Mouse (Mus musculus) MEL (cell line): Measurements from ENCODE around the gene Nexn.

Experiments
- CTCF ChIP-seq, 3 experiments: IDR thresholded peaks in 2 of 3; conservative IDR thresholded peaks in 1 of 3; 2 replicates each; pipeline ENCODE4 v1.5.1; 2011 to 2012; ENCODE audit warnings: low read length in 3 of 3, low read depth in 2 of 3, mild to moderate bottlenecking in 2 of 3, improper control_type of control experiment in 1 of 3, inconsistent platforms in 1 of 3, mixed read lengths in 1 of 3, moderate library complexity in 1 of 3; ENCODE audit not compliant: control insufficient read depth in 1 of 3, insufficient read depth in 1 of 3, poor library complexity in 1 of 3, severe bottlenecking in 1 of 3
- E2F4 ChIP-seq: IDR thresholded peaks from 2 replicates; pipeline ENCODE4 v1.6.1; 2011; ENCODE audit warnings: low read depth, low read length, improper control_type of control experiment, borderline replicate concordance
- EP300 ChIP-seq, 2 experiments: IDR thresholded peaks; 2 replicates each; pipeline ENCODE4 v1.6.1; 2011; ENCODE audit warnings: improper control_type of control experiment in 2 of 2, low read length in 2 of 2, low read depth in 1 of 2, mild to moderate bottlenecking in 1 of 2
- ETS1 ChIP-seq: IDR thresholded peaks from 2 replicates; pipeline ENCODE4 v1.6.1; 2012; ENCODE audit warnings: low read depth, mild to moderate bottlenecking, inconsistent platforms, low read length, improper control_type of control experiment, moderate library complexity
- MAFK ChIP-seq: IDR thresholded peaks from 2 replicates; pipeline ENCODE4 v1.6.1; 2011; ENCODE audit warnings: low read depth, mild to moderate bottlenecking, low read length, improper control_type of control experiment, borderline replicate concordance
- MAX ChIP-seq: IDR thresholded peaks from 2 replicates; pipeline ENCODE4 v1.6.1; 2011; ENCODE audit warnings: low read length, improper control_type of control experiment
- MXI1 ChIP-seq: IDR thresholded peaks from 2 replicates; pipeline ENCODE4 v1.6.1; 2011; ENCODE audit warnings: mild to moderate bottlenecking, low read depth, low read length, improper control_type of control experiment
- POLR2A ChIP-seq, 2 experiments: IDR thresholded peaks; 2 replicates each; pipeline ENCODE4 v1.6.1; 2011 to 2012; ENCODE audit warnings: low read length in 2 of 2, mild to moderate bottlenecking in 2 of 2, control low read depth in 1 of 2, improper control_type of control experiment in 1 of 2, low read depth in 1 of 2, moderate library complexity in 1 of 2; ENCODE audit not compliant: control insufficient read depth in 1 of 2, insufficient read depth in 1 of 2, poor library complexity in 1 of 2
- POLR2AphosphoS2 ChIP-seq: IDR thresholded peaks from 2 replicates; pipeline ENCODE4 v1.6.1; 2011; ENCODE audit warnings: low read length, improper control_type of control experiment
- RCOR1 ChIP-seq: IDR thresholded peaks from 2 replicates; pipeline ENCODE4 v1.6.1; 2012; ENCODE audit warnings: low read depth, mild to moderate bottlenecking, inconsistent platforms, low read length, improper control_type of control experiment
- TAL1 ChIP-seq: IDR thresholded peaks from 2 replicates; pipeline ENCODE4 v1.6.1; 2012; ENCODE audit warnings: mild to moderate bottlenecking, inconsistent platforms, low read length, moderate library complexity, mixed read lengths
- USF1 ChIP-seq: IDR thresholded peaks from 2 replicates; pipeline ENCODE4 v1.6.1; 2014; ENCODE audit warnings: low read depth, mild to moderate bottlenecking, inconsistent platforms, low read length, improper control_type of control experiment, moderate library complexity
- USF2 ChIP-seq, 2 experiments: IDR thresholded peaks; 2 replicates each; pipeline ENCODE4 v1.6.1; 2011 to 2012; ENCODE audit warnings: improper control_type of control experiment in 2 of 2, low read length in 2 of 2, borderline replicate concordance in 1 of 2, inconsistent platforms in 1 of 2, low read depth in 1 of 2, mild to moderate bottlenecking in 1 of 2; ENCODE audit not compliant: insufficient read depth in 1 of 2
- ZC3H11A ChIP-seq: IDR thresholded peaks from 2 replicates; pipeline ENCODE4 v1.6.1; 2012; ENCODE audit warnings: low read depth, mild to moderate bottlenecking, inconsistent platforms, low read length, improper control_type of control experiment

- no peak for TF ChIP-seq MXI1
- TF ChIP-seq ETS1: no peak
- TF ChIP-seq POLR2A (IDR thresholded peaks at IDR 0.05; ENCODE audit: control insufficient read depth in 1 of 2, insufficient read depth in 1 of 2, low read depth in 1 of 2, low read length in 2 of 2, poor library complexity in 1 of 2): no peak
- TF ChIP-seq CTCF (IDR thresholded peaks at IDR 0.05 in 2 of 3, conservative IDR thresholded peaks at IDR 0.05 in 1 of 3; ENCODE audit: control insufficient read depth in 1 of 3, insufficient read depth in 1 of 3, low read depth in 2 of 3, low read length in 3 of 3, poor library complexity in 1 of 3, severe bottlenecking in 1 of 3): no peak
- no peak for TF ChIP-seq ZC3H11A
- TF ChIP-seq EP300 (IDR thresholded peaks at IDR 0.05; ENCODE audit: low read depth in 1 of 2, low read length in 2 of 2): no peak
- no peak for TF ChIP-seq MAFK
- TF ChIP-seq E2F4: no peak
- no peak for TF ChIP-seq TAL1
- no peak for TF ChIP-seq USF1
- no peak for TF ChIP-seq RCOR1
- no peak for TF ChIP-seq USF2 (IDR thresholded peaks at IDR 0.05; ENCODE audit: borderline replicate concordance in 1 of 2, insufficient read depth in 1 of 2, low read depth in 1 of 2, low read length in 2 of 2)
- TF ChIP-seq MAX: no peak
- no peak for TF ChIP-seq POLR2AphosphoS2
Observed at GRCm38 (mm10) chr3:152268099-152268498, 1.9 kb upstream of the Nexn start.
